Mouse (Mus musculus): ENCODE measurements around the gene Thsd7a.

DNA sequence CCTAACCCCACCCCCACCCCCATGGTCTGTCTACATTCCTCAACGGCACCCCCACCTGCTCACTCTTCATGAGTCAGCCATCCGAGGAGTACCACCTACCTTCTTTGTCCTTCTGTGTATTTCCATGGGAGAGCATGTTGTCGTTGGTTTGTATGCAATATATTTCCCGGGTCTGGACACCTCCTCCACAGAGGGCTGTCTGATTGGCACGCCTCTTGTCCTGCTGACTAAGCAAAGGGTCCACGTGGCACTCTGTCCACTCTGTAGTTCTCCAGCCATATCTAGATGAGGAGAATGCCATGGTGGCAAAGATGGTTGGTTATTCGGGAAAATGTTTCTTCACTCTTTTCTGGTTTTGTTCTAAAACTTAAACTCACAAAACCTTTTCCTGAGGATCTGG, 248.3 kb downstream of the Thsd7a start:
- TF ChIP-seq CTCF (IDR thresholded peaks at IDR 0.05; ENCODE audit: borderline replicate concordance, control insufficient read depth, extremely low read depth, insufficient read depth, low read length, poor library complexity), result no peak
- no peak for TF ChIP-seq POLR2A (IDR thresholded peaks at IDR 0.05; ENCODE audit: control insufficient read depth, extremely low read depth, insufficient read depth, low read length, poor library complexity)

Measured in thymus, adult 2 months (tissue).